Mouse (Mus musculus): ENCODE measurements around the gene Pgbd5. TPM values are rescaled to one million over a fixed set of nuclear protein-coding genes. Genes with fewer than 3 reads are reported as not detected.

The Pgbd5 gene
- polyA plus RNA-seq, 1 experiment, result 0.22 TPM

GRCm38 (mm10) chr8:124330433-124330832 is 109.0 kb downstream of the Pgbd5 start:
- no peaks in the 10 kb centered on the region for H3K27me3 ChIP-seq (ENCODE audit: control insufficient read depth, insufficient read depth, low read length)
- no peak overlapping the region for H3K27ac ChIP-seq (ENCODE audit: control insufficient read depth, insufficient read depth, low read length)
- no peak overlapping the region for H3K4me3 ChIP-seq (ENCODE audit: control insufficient read depth, insufficient read depth, low read length)
- WGBS, result 96% methylated on average over 2 of the region's 3 CpGs
- peaks cover 27% of the 10 kb centered on the region for H3K36me3 ChIP-seq (ENCODE audit: control insufficient read depth, insufficient read depth, low read length)
- DNase-seq, result no peak
- TF ChIP-seq POLR2A (IDR thresholded peaks at IDR 0.05; ENCODE audit: control insufficient read depth, extremely low read depth, insufficient read depth, low read length, poor library complexity), result no peak
- TF ChIP-seq CTCF (IDR thresholded peaks at IDR 0.05; ENCODE audit: borderline replicate concordance, control insufficient read depth, extremely low read depth, insufficient read depth, low read length, poor library complexity), result no peak
- no peaks in the 10 kb centered on the region for H3K4me1 ChIP-seq (replicated peaks; ENCODE audit: control insufficient read depth, insufficient read depth, low read length)

- no peak for TF ChIP-seq POLR2A (IDR thresholded peaks at IDR 0.05; ENCODE audit: control insufficient read depth, extremely low read depth, insufficient read depth, low read length, poor library complexity)
- no peak for TF ChIP-seq CTCF (IDR thresholded peaks at IDR 0.05; ENCODE audit: borderline replicate concordance, control insufficient read depth, extremely low read depth, insufficient read depth, low read length, poor library complexity)
- Histone ChIP-seq H3K27me3 (ENCODE audit: control insufficient read depth, insufficient read depth, low read length) (no peaks in the 10 kb centered on the region), H3K4me1 (replicated peaks; ENCODE audit: control insufficient read depth, insufficient read depth, low read length) (no peaks in the 10 kb centered on the region), H3K36me3 (ENCODE audit: control insufficient read depth, insufficient read depth, low read length) (peaks cover 24% of the 10 kb centered on the region), H3K27ac (ENCODE audit: control insufficient read depth, insufficient read depth, low read length) (no peak overlapping the region), H3K4me3 (ENCODE audit: control insufficient read depth, insufficient read depth, low read length) (no peak overlapping the region)
- DNase-seq, result no peak
- 98% methylated on average over 10 of the region's 10 CpGs for WGBS
These were observed 109.8 kb downstream of the Pgbd5 start for GRCm38 (mm10) chr8:124329690-124330089.

GRCm38 (mm10) chr8:124328259-124328658 is 111.2 kb downstream of the Pgbd5 start:
- peaks cover 31% of the 10 kb centered on the region for H3K36me3 ChIP-seq (ENCODE audit: control insufficient read depth, insufficient read depth, low read length)
- no peaks in the 10 kb centered on the region for H3K4me1 ChIP-seq (replicated peaks; ENCODE audit: control insufficient read depth, insufficient read depth, low read length)
- no peak for TF ChIP-seq CTCF (IDR thresholded peaks at IDR 0.05; ENCODE audit: borderline replicate concordance, control insufficient read depth, extremely low read depth, insufficient read depth, low read length, poor library complexity)
- no peak for TF ChIP-seq POLR2A (IDR thresholded peaks at IDR 0.05; ENCODE audit: control insufficient read depth, extremely low read depth, insufficient read depth, low read length, poor library complexity)
- no peak for DNase-seq
- 95% methylated on average over 7 of the region's 7 CpGs for WGBS
- no peak overlapping the region for H3K27ac ChIP-seq (ENCODE audit: control insufficient read depth, insufficient read depth, low read length)
- no peaks in the 10 kb centered on the region for H3K27me3 ChIP-seq (ENCODE audit: control insufficient read depth, insufficient read depth, low read length)
- no peak overlapping the region for H3K4me3 ChIP-seq (ENCODE audit: control insufficient read depth, insufficient read depth, low read length)

GRCm38 (mm10) chr8:124323356-124323755 is 116.1 kb downstream of the Pgbd5 start:
- TF ChIP-seq CTCF (IDR thresholded peaks at IDR 0.05; ENCODE audit: borderline replicate concordance, control insufficient read depth, extremely low read depth, insufficient read depth, low read length, poor library complexity), result no peak
- no peak for TF ChIP-seq POLR2A (IDR thresholded peaks at IDR 0.05; ENCODE audit: control insufficient read depth, extremely low read depth, insufficient read depth, low read length, poor library complexity)
- H3K36me3 ChIP-seq (ENCODE audit: control insufficient read depth, insufficient read depth, low read length), result peaks cover 23% of the 10 kb centered on the region

GRCm38 (mm10) chr8:124321227-124321840 is 118.1 kb downstream of the Pgbd5 start:
- no peak for TF ChIP-seq POLR2A (IDR thresholded peaks at IDR 0.05; ENCODE audit: control insufficient read depth, extremely low read depth, insufficient read depth, low read length, poor library complexity)
- TF ChIP-seq CTCF (IDR thresholded peaks at IDR 0.05; ENCODE audit: borderline replicate concordance, control insufficient read depth, extremely low read depth, insufficient read depth, low read length, poor library complexity), result no peak
- H3K4me1 ChIP-seq (replicated peaks; ENCODE audit: control insufficient read depth, insufficient read depth, low read length), result peaks cover 44% of the 10 kb centered on the region
- no peak overlapping the region for H3K27ac ChIP-seq (ENCODE audit: control insufficient read depth, insufficient read depth, low read length)
- peaks cover 17% of the 10 kb centered on the region for H3K36me3 ChIP-seq (ENCODE audit: control insufficient read depth, insufficient read depth, low read length)
- H3K27me3 ChIP-seq (ENCODE audit: control insufficient read depth, insufficient read depth, low read length), result no peaks in the 10 kb centered on the region
- H3K4me3 ChIP-seq (ENCODE audit: control insufficient read depth, insufficient read depth, low read length), result no peak overlapping the region
- WGBS, result 59% methylated on average over 12 of the region's 12 CpGs
- DNase-seq, result no peak

More at GRCm38 (mm10) chr8:124323356-124323755, 116.1 kb downstream of the Pgbd5 start:
- DNase-seq, result no peak
- Histone ChIP-seq H3K27me3 (ENCODE audit: control insufficient read depth, insufficient read depth, low read length) (no peaks in the 10 kb centered on the region), H3K4me3 (ENCODE audit: control insufficient read depth, insufficient read depth, low read length) (no peak overlapping the region), H3K27ac (ENCODE audit: control insufficient read depth, insufficient read depth, low read length) (no peak overlapping the region), H3K4me1 (replicated peaks; ENCODE audit: control insufficient read depth, insufficient read depth, low read length) (peaks cover 29% of the 10 kb centered on the region)
- 97% methylated on average over 14 of the region's 14 CpGs for WGBS

- Histone ChIP-seq H3K27ac (ENCODE audit: control insufficient read depth, insufficient read depth, low read length) (peak overlapping the region; percentile 93), H3K4me1 (replicated peaks; ENCODE audit: control insufficient read depth, insufficient read depth, low read length) (peaks cover 63% of the 10 kb centered on the region), H3K4me3 (ENCODE audit: control insufficient read depth, insufficient read depth, low read length) (no peak overlapping the region), H3K36me3 (ENCODE audit: control insufficient read depth, insufficient read depth, low read length) (peaks cover 4% of the 10 kb centered on the region), H3K27me3 (ENCODE audit: control insufficient read depth, insufficient read depth, low read length) (no peaks in the 10 kb centered on the region)
- DNase-seq, result peak; percentile 47
- 15% methylated on average over 4 of the region's 4 CpGs for WGBS
- no peak for TF ChIP-seq POLR2A (IDR thresholded peaks at IDR 0.05; ENCODE audit: control insufficient read depth, extremely low read depth, insufficient read depth, low read length, poor library complexity)
- no peak for TF ChIP-seq CTCF (IDR thresholded peaks at IDR 0.05; ENCODE audit: borderline replicate concordance, control insufficient read depth, extremely low read depth, insufficient read depth, low read length, poor library complexity)
These were observed 120.2 kb downstream of the Pgbd5 start for GRCm38 (mm10) chr8:124319316-124319652.

Other genes with a start within 250 kb of the Pgbd5 start
- gene Galnt2, start 208.3 kb downstream of the Pgbd5 start, polyA plus RNA-seq (2012; rRNA removed), result 22.2 and 29.0 TPM in 2 replicates
- 33.8 and 34.4 TPM in 2 replicates for gene Cog2, start 81.1 kb upstream of the Pgbd5 start, polyA plus RNA-seq (2012; rRNA removed)
- gene Agt, start 130.0 kb upstream of the Pgbd5 start, polyA plus RNA-seq (2012; rRNA removed), result 4.1 and 4.7 TPM in 2 replicates
- gene Capn9, start 136.5 kb upstream of the Pgbd5 start, polyA plus RNA-seq (2012; rRNA removed), result 0.08 and 0.13 TPM in 2 replicates
- gene 2310022B05Rik, start 223.7 kb upstream of the Pgbd5 start, polyA plus RNA-seq (2012; rRNA removed), result 17.3 and 18.1 TPM in 2 replicates

All from thymus, adult 2 months (tissue).